Comparison of ENCODE assay signal across 23 mouse cellular contexts in the genomic region with DNA sequence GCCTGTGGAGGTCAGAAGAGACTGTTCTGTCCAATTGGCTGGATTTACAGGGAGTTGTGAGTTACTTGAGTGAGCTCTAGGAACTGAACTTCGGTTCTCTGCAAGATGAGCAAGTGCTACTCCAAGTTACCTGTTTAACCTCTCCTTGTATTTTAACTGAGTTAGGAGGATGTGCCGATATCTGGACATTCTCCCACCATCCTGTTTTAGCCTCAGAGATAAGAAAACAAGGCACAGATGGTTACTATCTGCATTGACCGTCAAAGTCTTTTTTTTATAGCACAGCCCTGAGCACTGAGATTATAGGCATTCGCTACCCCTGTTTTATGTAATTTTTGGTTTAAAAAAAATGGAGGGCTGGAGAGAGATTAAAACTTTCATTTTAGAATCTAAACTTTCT. TPM values are rescaled to one million over a fixed set of nuclear protein-coding genes. Genes with fewer than 3 reads are reported as not detected.
DNase-seq lines count a peak whose midpoint lies in the region; ATAC-seq and TF ChIP-seq lines count a peak whose summit lies in the region.
"Had no signal": no experiment of that assay in that cellular context is flagged by ENCODE, and none has a peak within 500 bp of the region (broad histone marks: within the 10 kb centered on the region; RNA-seq: fewer than 3 reads in every experiment).

No protein-coding gene starts in this region.

- H3K9me3 ChIP-seq in heart, embryonic 14.5 days (ENCODE audit: control insufficient read depth, low read length) = no peaks in the 10 kb centered on the region
- no peaks in the 10 kb centered on the region for H3K9me3 ChIP-seq in G1E (replicated peaks)
- no peaks in the 10 kb centered on the region for H3K9me3 ChIP-seq in liver, embryonic 12.5 days (replicated peaks)
- no peaks in the 10 kb centered on the region for H3K9me3 ChIP-seq in forebrain, embryonic 14.5 days (replicated peaks; ENCODE audit: control insufficient read depth, low read length)
- H3K9me3 ChIP-seq: embryonic facial prominence, embryonic 15.5 days; hindbrain, embryonic 12.5 days; limb, embryonic 10.5 days; midbrain, embryonic 12.5 days had no signal

- no peak overlapping the region for H3K4me3 ChIP-seq in heart, embryonic 14.5 days (ENCODE audit: control insufficient read depth in 1 of 2, insufficient read depth in 1 of 2, low read depth in 1 of 2, low read length in 2 of 2)
- H3K4me3 ChIP-seq in G1E (ENCODE audit: low read depth, low read length) = peak overlapping the region; percentile 35; the same call in 1 of the 2 replicates
- no peak overlapping the region; the same call in 1 of the 2 replicates for H3K4me3 ChIP-seq in liver, embryonic 12.5 days
- no peak overlapping the region for H3K4me3 ChIP-seq in forebrain, embryonic 14.5 days (ENCODE audit: low read depth, low read length)
- H3K4me3 ChIP-seq: embryonic facial prominence, embryonic 15.5 days; hindbrain, embryonic 12.5 days; limb, embryonic 10.5 days; midbrain, embryonic 12.5 days had no signal

- ATAC-seq in heart, embryonic 14.5 days (ENCODE audit: insufficient number of reproducible peaks, insufficient read depth, low FRiP score, low read depth) = no peak
- ATAC-seq in G1E (ENCODE audit: extremely low read depth, insufficient number of reproducible peaks, low FRiP score, poor library complexity, severe bottlenecking) = peak; percentile 54
- peak; percentile 62; the same call in 1 of the 2 replicates for ATAC-seq in liver, embryonic 12.5 days
- ATAC-seq in megakaryocyte progenitor cell, adult 5-6 weeks (replicated peaks; ENCODE audit: poor library complexity) = peak; percentile 68
- ATAC-seq in forebrain, embryonic 14.5 days = no peak
- ATAC-seq: CD4-positive, CD25-positive, alpha-beta regulatory T cell, adult 4 months; forebrain, embryonic 16.5 days had no signal

- H3K4me1 ChIP-seq in heart, embryonic 14.5 days (ENCODE audit: control insufficient read depth in 2 of 2, insufficient read depth in 2 of 2, low read length in 2 of 2) = peaks cover 2 to 30% of the 10 kb centered on the region in 2 experiments
- H3K4me1 ChIP-seq in G1E (ENCODE audit: insufficient read depth, low read depth, low read length) = peaks cover 26% of the 10 kb centered on the region
- peaks cover 54% of the 10 kb centered on the region for H3K4me1 ChIP-seq in liver, embryonic 12.5 days
- H3K4me1 ChIP-seq in forebrain, embryonic 14.5 days (ENCODE audit: control insufficient read depth, insufficient read depth, low read length) = peaks cover 3% of the 10 kb centered on the region; the same call in 1 of the 2 replicates
- H3K4me1 ChIP-seq: limb, embryonic 10.5 days had no signal

- H3K4me2 ChIP-seq in heart, embryonic 14.5 days (ENCODE audit: low read length) = peak overlapping the region; percentile 6; the same call in 1 of the 2 replicates
- peak overlapping the region; percentile 32 for H3K4me2 ChIP-seq in liver, embryonic 12.5 days
- H3K4me2 ChIP-seq in forebrain, embryonic 14.5 days (ENCODE audit: low read length) = no peak overlapping the region
- H3K4me2 ChIP-seq: embryonic facial prominence, embryonic 15.5 days; hindbrain, embryonic 12.5 days; midbrain, embryonic 12.5 days had no signal

- H3K36me3 ChIP-seq in heart, embryonic 14.5 days (ENCODE audit: control insufficient read depth, insufficient read depth, low read length) = peaks cover 2% of the 10 kb centered on the region; the same call in 1 of the 2 replicates
- peaks cover 10% of the 10 kb centered on the region for H3K36me3 ChIP-seq in G1E (replicated peaks)
- peaks cover 5% of the 10 kb centered on the region for H3K36me3 ChIP-seq in liver, embryonic 12.5 days
- H3K36me3 ChIP-seq in forebrain, embryonic 14.5 days (ENCODE audit: control insufficient read depth, insufficient read depth, low read length) = no peaks in the 10 kb centered on the region
- H3K36me3 ChIP-seq: embryonic facial prominence, embryonic 15.5 days; hindbrain, embryonic 12.5 days; midbrain, embryonic 12.5 days had no signal

- no peaks in the 10 kb centered on the region for H3K27me3 ChIP-seq in heart, embryonic 14.5 days (ENCODE audit: control insufficient read depth, insufficient read depth, low read length)
- no peaks in the 10 kb centered on the region for H3K27me3 ChIP-seq in G1E (ENCODE audit: insufficient read depth, low read length)
- no peaks in the 10 kb centered on the region for H3K27me3 ChIP-seq in liver, embryonic 12.5 days (replicated peaks)
- no peaks in the 10 kb centered on the region for H3K27me3 ChIP-seq in forebrain, embryonic 14.5 days (replicated peaks; ENCODE audit: control insufficient read depth, insufficient read depth, low read length)
- H3K27me3 ChIP-seq: embryonic facial prominence, embryonic 15.5 days; hindbrain, embryonic 12.5 days; midbrain, embryonic 12.5 days had no signal

- TF ChIP-seq CTCF in G1E (IDR thresholded peaks at IDR 0.05; ENCODE audit: low read depth, low read length) = no peak

- H3K27ac ChIP-seq in heart, embryonic 14.5 days (replicated peaks in 1 of 2; ENCODE audit: control insufficient read depth in 1 of 2, insufficient read depth in 1 of 2, low read depth in 2 of 2, low read length in 2 of 2) = no peak overlapping the region; a peak in 1 of 4 replicates
- no peak overlapping the region for H3K27ac ChIP-seq in liver, embryonic 12.5 days
- H3K27ac ChIP-seq in forebrain, embryonic 14.5 days (ENCODE audit: low read depth, low read length) = no peak overlapping the region
- H3K27ac ChIP-seq: embryonic facial prominence, embryonic 15.5 days; hindbrain, embryonic 12.5 days; limb, embryonic 10.5 days; midbrain, embryonic 12.5 days had no signal

- 23% methylated on average over 4 of the region's 4 CpGs for WGBS in heart, embryonic 14.5 days
- 34% methylated on average over 4 of the region's 4 CpGs for WGBS in liver, embryonic 12.5 days (ENCODE audit: insufficient replicate concordance)
- WGBS in forebrain, embryonic 14.5 days = 85% methylated on average over 4 of the region's 4 CpGs

- no peak overlapping the region for H3K9ac ChIP-seq in heart, embryonic 14.5 days (ENCODE audit: low read length)
- no peak overlapping the region for H3K9ac ChIP-seq in liver, embryonic 12.5 days
- no peak overlapping the region for H3K9ac ChIP-seq in forebrain, embryonic 14.5 days (ENCODE audit: low read length)
- H3K9ac ChIP-seq: embryonic facial prominence, embryonic 15.5 days; hindbrain, embryonic 12.5 days; midbrain, embryonic 12.5 days had no signal

- intact Hi-C loops in heart, postnatal 14 days (cut with DNase I) = no loop called here

- no peak for DNase-seq in heart, postnatal 14 days
- DNase-seq in G1E (ENCODE audit: low spot score) = no peak
- no peak for DNase-seq in forebrain, embryonic 14.5 days (ENCODE audit: low spot score)
- DNase-seq in adrenal gland, postnatal 36 days = no peak
- DNase-seq: adrenal gland, adult 2 months; cerebellum, adult 9-10 months; gastrocnemius, postnatal 14 days; heart, postnatal 10 days; kidney, adult 11 months; layer of hippocampus, adult 9-11 months; lung, adult 18-20 months; lung, postnatal 10 days; thymus, adult 18-20 months; thymus, postnatal 4 days had no signal

RNA-seq across cellular contexts. Expression of a gene that starts 10.2 kb away (rescaled TPM):
- polyA plus RNA-seq in heart, embryonic 14.5 days (2014; fragmentation: Nextera tagmentation; extraction: Ambion mirVana) = 61.2 and 63.4 TPM in 2 replicates
- total RNA-seq in heart, postnatal 14 days (2021) = 10 to 100 TPM; 54.3 to 56.7 TPM
- total RNA-seq in G1E (2014; fragmentation: Nextera tagmentation) = 220 and 262 TPM in 2 replicates
- 35.8 and 40.7 TPM in 2 replicates for total RNA-seq in G1E (2017)
- 7.6 and 8.0 TPM in 2 replicates for polyA plus RNA-seq in G1E (2012)
- 45.1 and 45.4 TPM in 2 replicates for polyA plus RNA-seq in liver, embryonic 12.5 days (2016; fragmentation: Nextera tagmentation; extraction: Ambion mirVana)
- total RNA-seq in megakaryocyte progenitor cell, adult 5-6 weeks (2015) = 122 and 127 TPM in 2 replicates
- total RNA-seq in megakaryocyte progenitor cell, adult 5-6 weeks (2017) = 50.1 and 60.1 TPM in 2 replicates
- 131 and 154 TPM in 2 replicates for polyA plus RNA-seq in forebrain, embryonic 14.5 days (2014; fragmentation: Nextera tagmentation; extraction: Ambion mirVana)
- 10 to 100 TPM; 63.5 to 68.5 TPM for total RNA-seq in adrenal gland, postnatal 36 days (2021)

Comparison
In these comparisons a context has a peak if more than half of its experiments do, and no peak if none do; other contexts are left out.
1. ATAC-seq: peak in G1E (single experiment), liver, embryonic 12.5 days (single experiment) and megakaryocyte progenitor cell, adult 5-6 weeks (single experiment); none in heart, embryonic 14.5 days (single experiment) and forebrain, embryonic 14.5 days (single experiment).